Mouse (Mus musculus) heart, postnatal 0 days (tissue): ENCODE data around the gene Plod1.

Source experiments
- CTCF ChIP-seq: IDR thresholded peaks from 2 replicates; pipeline ENCODE4 v1.5.1; 2016; ENCODE audit warnings: antibody characterized with exemption, control low read depth, low read depth
- EP300 ChIP-seq: IDR thresholded peaks from 2 replicates; pipeline ENCODE4 v1.6.1; 2016; ENCODE audit warnings: antibody characterized with exemption, low read depth

- no peak for TF ChIP-seq EP300
- TF ChIP-seq CTCF, result no peak
Measured at GRCm38 (mm10) chr4:147906230-147906629, 30.3 kb downstream of the Plod1 start.
